Mouse (Mus musculus): Measurements from ENCODE around the gene Dnajb12. TPM values are rescaled to one million over a fixed set of nuclear protein-coding genes. Genes with fewer than 3 reads are reported as not detected.

Dnajb12 gene
- total and polyA plus RNA-seq, 3 experiments, result 13.9 to 35.9 (median 21.5) TPM

- Histone ChIP-seq H3K27ac (ENCODE audit: insufficient read depth, low read depth) (no peak overlapping the region), H3K9ac (ENCODE audit: insufficient read depth, low read depth) (no peak overlapping the region), H3K36me3 (replicated peaks in 1 of 2; ENCODE audit: control insufficient read depth in 1 of 2, insufficient read depth in 1 of 2, low read length in 1 of 2) (peaks cover 48 to 70% of the 10 kb centered on the region in 2 experiments), H3K79me2 (replicated peaks; ENCODE audit: control insufficient read depth, extremely low read depth, insufficient read depth, poor library complexity, severe bottlenecking) (peaks cover 33% of the 10 kb centered on the region), H3K9me3 (replicated peaks; ENCODE audit: low read length) (no peaks in the 10 kb centered on the region), H3K4me3 (replicated peaks in 1 of 3; ENCODE audit: low read depth in 2 of 3, low read length in 2 of 3, poor library complexity in 1 of 3) (no peak overlapping the region), H3K27me3 (replicated peaks) (no peaks in the 10 kb centered on the region), H3K4me2 (ENCODE audit: insufficient read depth, low read depth, poor library complexity, severe bottlenecking) (no peak overlapping the region), H3K4me1 (ENCODE audit: control insufficient read depth in 1 of 2, insufficient read depth in 2 of 2) (peaks cover 33 to 54% of the 10 kb centered on the region in 2 experiments)
- TF ChIP-seq HCFC1 (IDR thresholded peaks at IDR 0.05; ENCODE audit: low read depth, low read length) (no peak), MXI1 (IDR thresholded peaks at IDR 0.05; ENCODE audit: low read depth, low read length) (no peak), USF2 (conservative IDR thresholded peaks at IDR 0.05; ENCODE audit: low read depth, low read length) (no peak), E2F4 (IDR thresholded peaks at IDR 0.05; ENCODE audit: insufficient replicate concordance, low read depth, low read length) (no peak), CHD2 (IDR thresholded peaks at IDR 0.05; ENCODE audit: low read length) (no peak), POLR2A (IDR thresholded peaks at IDR 0.05; ENCODE audit: low read depth, low read length) (no peak), PAX5 (IDR thresholded peaks at IDR 0.05; ENCODE audit: low read length) (no peak), ZMIZ1 (IDR thresholded peaks at IDR 0.05; ENCODE audit: low read depth, low read length) (no peak), RCOR1 (conservative IDR thresholded peaks at IDR 0.05; ENCODE audit: low read depth, low read length) (no peak), SIN3A (IDR thresholded peaks at IDR 0.05; ENCODE audit: low read length) (no peak), MEF2A (IDR thresholded peaks at IDR 0.05; ENCODE audit: borderline replicate concordance, low read depth, low read length) (no peak), USF1 (IDR thresholded peaks at IDR 0.05; ENCODE audit: low read depth, low read length) (no peak), RAD21 (IDR thresholded peaks at IDR 0.05; ENCODE audit: low read depth, low read length) (no peak), MYC (IDR thresholded peaks at IDR 0.05; ENCODE audit: low read depth, low read length) (no peak), UBTF (IDR thresholded peaks at IDR 0.05; ENCODE audit: low read depth, low read length) (no peak), KAT2A (IDR thresholded peaks at IDR 0.05; ENCODE audit: insufficient replicate concordance, low read length) (no peak), ZNF384 (IDR thresholded peaks at IDR 0.05; ENCODE audit: low read depth, low read length) (no peak), ETS1 (conservative IDR thresholded peaks at IDR 0.05; ENCODE audit: low read depth, low read length) (no peak), MAZ (IDR thresholded peaks at IDR 0.05; ENCODE audit: low read depth, low read length) (no peak)
- dilution Hi-C loops (cut with MboI; ENCODE audit: extremely low pct_ligation_motif_present, extremely low pct_unique_long_range_greater_than_20kb, low sequenced_read_pairs) (no loop called here), in situ Hi-C loops (cut with MboI; ENCODE audit: low pct_ligation_motif_present, low pct_unique_long_range_greater_than_20kb, low sequenced_read_pairs) (loop anchor here (10.0 kb wide), 2 partner anchors 175 to 345 kb away; no protein-coding TSS in a partner anchor)
- no peak for DNase-seq (ENCODE audit: extremely low read depth)
These were observed 10.8 kb downstream of the Dnajb12 start for GRCm38 (mm10) chr10:59889953-59890751.

GRCm38 (mm10) chr10:59892977-59893376 lies 13.6 kb downstream of the Dnajb12 start:
- H3K9me3 ChIP-seq (replicated peaks; ENCODE audit: low read length), result no peaks in the 10 kb centered on the region
- peaks cover 36 to 53% of the 10 kb centered on the region in 2 experiments for H3K4me1 ChIP-seq (ENCODE audit: control insufficient read depth in 1 of 2, insufficient read depth in 2 of 2)
- TF ChIP-seq ETS1 (conservative IDR thresholded peaks at IDR 0.05; ENCODE audit: low read depth, low read length) (no peak), RAD21 (IDR thresholded peaks at IDR 0.05; ENCODE audit: low read depth, low read length) (peak; percentile 94), ZC3H11A (IDR thresholded peaks at IDR 0.05; ENCODE audit: low read depth, low read length) (peak; percentile 49), CTCF (conservative IDR thresholded peaks at IDR 0.05 in 1 of 2, IDR thresholded peaks at IDR 0.05 in 1 of 2; ENCODE audit: low read depth in 2 of 2, low read length in 2 of 2) (peak; percentile 84 to 94), SMC3 (IDR thresholded peaks at IDR 0.05; ENCODE audit: low read depth, low read length) (peak; percentile 90), MAZ (IDR thresholded peaks at IDR 0.05; ENCODE audit: low read depth, low read length) (peak; percentile 43; the same call in 1 of the 2 replicates)
- DNase-seq (ENCODE audit: extremely low read depth), result peak; percentile 70
- no peak overlapping the region for H3K4me2 ChIP-seq (ENCODE audit: insufficient read depth, low read depth, poor library complexity, severe bottlenecking)
- in situ Hi-C loops (cut with MboI; ENCODE audit: low pct_ligation_motif_present, low pct_unique_long_range_greater_than_20kb, low sequenced_read_pairs) (loop anchor here (10.0 kb wide), 2 partner anchors 172 to 342 kb away; no protein-coding TSS in a partner anchor), dilution Hi-C loops (cut with MboI; ENCODE audit: extremely low pct_ligation_motif_present, extremely low pct_unique_long_range_greater_than_20kb, low sequenced_read_pairs) (no loop called here)
- no peak overlapping the region for H3K9ac ChIP-seq (ENCODE audit: insufficient read depth, low read depth)
- H3K4me3 ChIP-seq (replicated peaks in 1 of 3; ENCODE audit: low read depth in 2 of 3, low read length in 2 of 3, poor library complexity in 1 of 3), result no peak overlapping the region
- H3K27ac ChIP-seq (ENCODE audit: insufficient read depth, low read depth), result no peak overlapping the region
- H3K36me3 ChIP-seq (replicated peaks in 1 of 2; ENCODE audit: control insufficient read depth in 1 of 2, insufficient read depth in 1 of 2, low read length in 1 of 2), result peaks cover 73 to 86% of the 10 kb centered on the region in 2 experiments
- H3K27me3 ChIP-seq (replicated peaks), result no peaks in the 10 kb centered on the region
- peaks cover 5% of the 10 kb centered on the region for H3K79me2 ChIP-seq (replicated peaks; ENCODE audit: control insufficient read depth, extremely low read depth, insufficient read depth, poor library complexity, severe bottlenecking)
